Mouse (Mus musculus) midbrain, embryonic 14.5 days (tissue): ENCODE results near the gene Slc1a2. TPM values are rescaled to one million over a fixed set of nuclear protein-coding genes. Genes with fewer than 3 reads are reported as not detected.

Source experiments
- ATAC-seq: fragments of 200-750 bp; cut with Nextera tagmentation; 2 replicates; pipeline ENCODE4 v1.8.0; 2017; ENCODE audit warnings: moderate number of reproducible peaks, moderate library complexity; ENCODE audit not compliant: low FRiP score, low TSS enrichment
- DNase-seq: peaks from one replicate; pipeline ENCODE4 v3.0.0-alpha.2; 2015
- H3K27ac ChIP-seq: fragments of 300-500 bp; sonication (generic); replicated peaks from 2 replicates; pipeline ENCODE4 v1.5.1; 2014; ENCODE audit warnings: mild to moderate bottlenecking, low read depth, low read length, moderate library complexity
- H3K27me3 ChIP-seq: fragments of 300-500 bp; sonication (generic); 2 replicates; pipeline ENCODE4 v1.6.1; 2014; ENCODE audit warnings: low read length, control low read depth, mixed read lengths; ENCODE audit not compliant: control insufficient read depth, insufficient read depth
- H3K36me3 ChIP-seq: fragments of 300-500 bp; sonication (generic); 2 replicates; pipeline ENCODE4 v1.6.1; 2014; ENCODE audit warnings: low read length, control low read depth; ENCODE audit not compliant: control insufficient read depth, insufficient read depth
- H3K4me1 ChIP-seq: fragments of 300-500 bp; sonication (generic); 2 replicates; pipeline ENCODE4 v1.6.1; 2014; ENCODE audit warnings: mild to moderate bottlenecking, antibody characterized with exemption, low read length, control low read depth; ENCODE audit not compliant: control insufficient read depth, insufficient read depth
- H3K4me2 ChIP-seq: fragments of 300-500 bp; sonication (generic); 2 replicates; pipeline ENCODE4 v1.6.1; 2014; ENCODE audit warnings: mild to moderate bottlenecking, low read length, moderate library complexity
- H3K4me3 ChIP-seq: fragments of 300-500 bp; sonication (generic); replicated peaks from 2 replicates; pipeline ENCODE4 v1.5.1; 2014; ENCODE audit warnings: low read depth, low read length
- H3K9ac ChIP-seq: fragments of 300-500 bp; sonication (generic); replicated peaks from 2 replicates; pipeline ENCODE4 v1.6.1; 2014; ENCODE audit warnings: mild to moderate bottlenecking, low read length, moderate library complexity
- H3K9me3 ChIP-seq: fragments of 300-500 bp; sonication (generic); 2 replicates; pipeline ENCODE4 v1.6.1; 2016; ENCODE audit warnings: low read length, control low read depth, mixed read lengths; ENCODE audit not compliant: control insufficient read depth
- WGBS: fragments of 180-500 bp; shearing (Covaris S2); extraction: QIAGEN DNeasy Blood & Tissue Kit; methylation state at CpG from one replicate; pipeline ENCODE4 v1.1.7; 2014; 5-methylcytosine and 5-hydroxymethylcytosine counted together
- polyA plus RNA-seq: library from polyadenylated mRNA; unstranded; fragments of >200 nt; fragmentation: Nextera tagmentation; extraction: Ambion mirVana; gene quantifications from 2 replicates; pipeline ENCODE4 v1.2.1, GENCODE M21; 2014

Gene Slc1a2
- polyA plus RNA-seq, 1 experiment from 2014 or later = 24.0 TPM

DNA sequence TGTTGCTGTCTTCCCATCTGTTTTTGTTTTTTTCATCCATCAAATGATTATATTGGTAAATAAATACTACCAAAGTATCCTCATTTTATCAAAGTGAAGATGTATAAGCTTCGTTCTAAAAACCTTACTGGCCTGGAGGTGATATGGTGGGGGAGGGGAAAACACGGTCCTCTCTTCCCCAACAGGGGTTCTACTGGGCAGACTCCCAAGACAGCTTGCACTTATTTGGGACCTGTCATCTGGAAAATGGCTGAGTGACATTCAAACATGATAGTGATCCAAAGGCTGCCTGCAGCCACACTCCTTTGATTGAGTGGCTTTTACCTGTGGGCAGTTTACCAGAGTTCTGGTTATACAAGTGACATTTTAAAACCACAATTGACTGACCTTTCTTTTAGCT, 76.6 kb downstream of the Slc1a2 start:
- Histone ChIP-seq H3K9me3 (no peaks in the 10 kb centered on the region), H3K4me1 (peaks cover 12% of the 10 kb centered on the region), H3K36me3 (peaks cover 16% of the 10 kb centered on the region), H3K27me3 (no peaks in the 10 kb centered on the region), H3K4me3 (no peak overlapping the region), H3K4me2 (no peak overlapping the region), H3K27ac (no peak overlapping the region), H3K9ac (no peak overlapping the region)
- 76% methylated on average over 2 of the region's 2 CpGs for WGBS
- DNase-seq (no peak), ATAC-seq (no peak)

GRCm38 (mm10) chr2:102735811-102736210, 77.4 kb downstream of the Slc1a2 start:
- DNase-seq = no peak
- WGBS = 92% methylated on average over 9 of the region's 9 CpGs

GRCm38 (mm10) chr2:102736490-102736889, 78.0 kb downstream of the Slc1a2 start:
- H3K4me2 ChIP-seq = no peak overlapping the region
- DNase-seq = no peak
- H3K27me3 ChIP-seq = no peaks in the 10 kb centered on the region
- no peak for ATAC-seq
- 0 out of 2 replicates have a peak, but pooled peaks cover 2% of the 10 kb centered on the region for H3K4me1 ChIP-seq
- WGBS = 95% methylated on average over 5 of the region's 5 CpGs
- no peak overlapping the region for H3K4me3 ChIP-seq
- H3K9ac ChIP-seq = no peak overlapping the region
- no peak overlapping the region for H3K27ac ChIP-seq
- no peaks in the 10 kb centered on the region for H3K9me3 ChIP-seq
- peaks cover 22% of the 10 kb centered on the region for H3K36me3 ChIP-seq

More at GRCm38 (mm10) chr2:102735811-102736210, 77.4 kb downstream of the Slc1a2 start:
- Histone ChIP-seq H3K4me3 (no peak overlapping the region), H3K4me1 (peaks cover 7% of the 10 kb centered on the region; the same call in 1 of the 2 replicates), H3K27ac (no peak overlapping the region), H3K9me3 (no peaks in the 10 kb centered on the region), H3K27me3 (no peaks in the 10 kb centered on the region), H3K9ac (no peak overlapping the region), H3K4me2 (no peak overlapping the region), H3K36me3 (peaks cover 22% of the 10 kb centered on the region)
- no peak for ATAC-seq

DNA sequence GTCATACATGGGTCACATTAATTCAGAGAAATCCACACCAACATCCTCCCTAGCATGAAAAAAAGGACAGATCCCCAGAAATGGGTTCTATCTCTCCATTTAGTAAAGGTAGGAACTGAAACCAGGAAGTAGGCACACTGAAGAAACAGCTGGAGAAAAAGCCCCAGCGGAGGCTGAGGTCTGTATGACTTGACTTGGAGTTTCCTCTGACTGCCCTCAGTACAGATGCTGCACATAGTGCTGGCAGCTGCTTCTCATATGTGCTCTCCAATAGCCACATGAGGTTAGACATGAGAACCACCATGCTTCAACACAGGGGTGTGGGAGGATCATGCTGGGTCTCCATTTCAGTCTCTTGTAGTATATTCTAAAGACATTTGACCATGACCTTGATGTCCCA, 80.4 kb downstream of the Slc1a2 start:
- WGBS = 100% methylated on average over 1 of the region's 1 CpGs
- DNase-seq (no peak), ATAC-seq (no peak)
- Histone ChIP-seq H3K27ac (no peak overlapping the region), H3K9ac (no peak overlapping the region), H3K4me1 (no peaks in the 10 kb centered on the region), H3K9me3 (no peaks in the 10 kb centered on the region), H3K36me3 (peaks cover 27% of the 10 kb centered on the region), H3K4me3 (no peak overlapping the region), H3K27me3 (no peaks in the 10 kb centered on the region), H3K4me2 (no peak overlapping the region)

DNA sequence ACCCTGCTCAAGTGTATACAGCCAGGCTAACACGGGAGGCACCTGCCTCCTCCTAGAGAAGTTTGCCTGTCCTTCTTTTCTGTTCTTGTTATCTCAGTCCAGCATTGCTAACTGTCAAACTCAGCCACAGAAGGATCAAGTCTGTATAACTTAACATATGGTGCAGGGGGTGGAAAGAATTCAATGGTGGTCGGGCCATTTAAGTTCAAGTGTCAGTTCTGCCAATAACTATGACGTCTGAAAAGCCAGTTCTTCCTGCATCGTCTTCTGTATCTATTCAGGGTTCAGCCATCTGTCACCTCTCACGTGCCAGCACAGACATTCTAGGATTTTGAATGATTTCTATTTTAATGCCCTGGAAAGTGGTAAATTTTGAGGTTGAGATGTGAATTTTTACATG, 84.2 kb downstream of the Slc1a2 start:
- Histone ChIP-seq H3K27me3 (no peaks in the 10 kb centered on the region), H3K4me2 (no peak overlapping the region), H3K4me1 (peaks cover 15% of the 10 kb centered on the region), H3K27ac (no peak overlapping the region), H3K36me3 (peaks cover 24% of the 10 kb centered on the region), H3K4me3 (no peak overlapping the region), H3K9me3 (no peaks in the 10 kb centered on the region), H3K9ac (no peak overlapping the region)
- 74% methylated on average over 5 of the region's 5 CpGs for WGBS
- ATAC-seq (no peak), DNase-seq (no peak)

DNA sequence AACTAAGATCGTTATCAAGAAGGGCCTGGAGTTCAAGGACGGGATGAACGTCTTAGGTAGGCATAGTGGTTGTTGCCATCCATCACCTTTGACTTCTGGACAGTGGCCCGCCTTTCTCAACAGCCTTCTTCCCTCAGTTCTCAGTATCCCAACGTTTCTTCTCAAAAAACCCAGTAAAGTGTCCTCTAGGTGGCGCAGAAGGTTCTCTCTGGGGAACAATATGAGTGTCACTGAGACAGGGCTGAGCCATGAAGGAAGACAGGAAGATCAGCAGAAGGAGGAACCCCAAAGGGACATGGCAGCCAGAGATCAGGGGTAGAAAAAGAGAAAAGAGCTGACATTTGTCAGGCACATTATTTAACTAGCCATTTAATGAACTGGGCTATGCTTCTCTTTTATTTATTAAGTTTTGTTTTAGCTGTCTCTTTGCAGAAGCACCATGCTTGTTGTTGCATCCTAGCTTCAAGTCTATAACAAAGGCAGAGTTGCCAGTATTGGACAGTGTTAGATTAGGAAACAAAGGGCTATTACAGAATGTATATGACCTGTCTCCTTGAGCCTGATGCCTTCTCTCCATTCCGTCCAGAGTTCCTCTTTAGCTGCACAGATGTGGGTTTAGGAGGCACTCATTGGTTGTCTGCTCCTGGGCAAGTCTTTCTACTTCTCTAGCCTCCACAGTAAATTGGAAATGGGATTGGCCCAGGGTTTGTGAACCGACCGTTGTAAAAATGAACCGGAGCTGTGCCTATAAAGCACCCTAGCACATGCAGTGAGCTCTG, 85.6 kb downstream of the Slc1a2 start:
- WGBS = 65% methylated on average over 10 of the region's 10 CpGs
- Histone ChIP-seq H3K27ac (peak overlapping the region; percentile 55), H3K9ac (no peak overlapping the region), H3K4me2 (no peak overlapping the region), H3K27me3 (no peaks in the 10 kb centered on the region), H3K4me1 (peaks cover 15% of the 10 kb centered on the region), H3K36me3 (peaks cover 22% of the 10 kb centered on the region), H3K4me3 (no peak overlapping the region), H3K9me3 (no peaks in the 10 kb centered on the region)
- no peak for ATAC-seq
- peak; percentile 69 for DNase-seq

DNA sequence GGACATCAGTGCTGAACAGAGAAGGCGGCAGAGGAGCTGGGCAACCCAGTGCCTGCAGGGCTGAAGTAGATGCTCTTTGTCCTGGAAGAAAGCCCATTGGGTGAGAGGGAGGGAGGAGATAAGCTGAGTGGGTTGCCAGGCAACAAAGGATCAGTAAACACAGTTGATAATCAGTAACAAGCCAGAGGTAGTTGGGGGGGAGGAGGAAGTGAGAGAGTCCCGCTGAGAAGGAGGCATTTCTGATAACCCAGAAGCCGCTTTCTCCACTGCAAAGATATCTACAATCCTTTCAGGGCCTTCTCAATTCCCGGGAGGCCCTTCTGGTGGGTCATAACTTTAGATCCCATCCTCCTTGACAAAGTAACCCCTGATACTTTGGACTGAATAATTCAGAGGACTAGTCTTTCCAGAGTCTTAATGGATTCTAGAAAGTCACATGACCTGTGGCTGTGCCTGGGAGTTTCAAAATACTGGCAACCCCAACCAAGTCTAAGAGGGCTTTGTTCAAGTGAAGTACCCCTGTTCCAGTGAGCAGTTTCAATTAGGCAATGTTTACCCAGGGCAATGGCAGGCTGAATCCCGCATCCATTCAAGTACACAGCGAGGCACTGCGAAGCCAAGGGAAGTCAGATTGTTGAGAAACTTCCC, 86.9 kb downstream of the Slc1a2 start:
- H3K4me3 ChIP-seq = no peak overlapping the region
- no peaks in the 10 kb centered on the region for H3K27me3 ChIP-seq
- peak overlapping the region; percentile 69 for H3K27ac ChIP-seq
- peak; percentile 90 for DNase-seq
- H3K9me3 ChIP-seq = no peaks in the 10 kb centered on the region
- peaks cover 13% of the 10 kb centered on the region for H3K36me3 ChIP-seq
- H3K4me2 ChIP-seq = 0 out of 2 replicates have a peak overlapping the region, but pooled peaks have one; percentile 12
- H3K4me1 ChIP-seq = peaks cover 15% of the 10 kb centered on the region
- H3K9ac ChIP-seq = no peak overlapping the region
- 3% methylated on average over 7 of the region's 7 CpGs for WGBS
- peak; percentile 94 for ATAC-seq

DNA sequence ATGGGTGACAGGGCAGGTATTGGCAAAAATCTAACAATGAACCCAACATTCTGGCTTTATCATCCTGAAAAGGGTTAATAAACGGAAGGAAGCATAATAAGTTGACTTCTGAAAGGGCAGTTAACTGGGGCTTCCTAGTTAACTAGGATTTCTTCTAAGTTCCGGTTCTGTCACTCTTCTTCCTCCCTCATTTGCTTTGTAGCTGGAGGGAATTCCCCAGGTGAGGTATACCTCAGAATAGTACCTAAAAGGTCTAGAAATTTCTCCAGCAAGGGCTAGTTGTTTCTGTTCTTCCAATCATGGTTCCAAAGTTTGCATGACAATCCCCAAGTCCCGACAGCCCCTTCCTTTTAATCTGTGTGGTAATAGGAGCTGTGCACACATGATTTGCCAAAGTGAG, 89.3 kb downstream of the Slc1a2 start:
- H3K27me3 ChIP-seq = no peaks in the 10 kb centered on the region
- no peak for ATAC-seq
- peaks cover 8% of the 10 kb centered on the region; the same call in 1 of the 2 replicates for H3K36me3 ChIP-seq
- DNase-seq = no peak
- H3K4me3 ChIP-seq = no peak overlapping the region
- H3K4me2 ChIP-seq = no peak overlapping the region
- H3K4me1 ChIP-seq = peaks cover 15% of the 10 kb centered on the region
- no peak overlapping the region for H3K9ac ChIP-seq
- WGBS = 87% methylated on average over 3 of the region's 3 CpGs
- H3K9me3 ChIP-seq = no peaks in the 10 kb centered on the region
- H3K27ac ChIP-seq = no peak overlapping the region
